Mouse (Mus musculus): ENCODE measurements around the gene Sirt4.

The Sirt4 gene

DNA sequence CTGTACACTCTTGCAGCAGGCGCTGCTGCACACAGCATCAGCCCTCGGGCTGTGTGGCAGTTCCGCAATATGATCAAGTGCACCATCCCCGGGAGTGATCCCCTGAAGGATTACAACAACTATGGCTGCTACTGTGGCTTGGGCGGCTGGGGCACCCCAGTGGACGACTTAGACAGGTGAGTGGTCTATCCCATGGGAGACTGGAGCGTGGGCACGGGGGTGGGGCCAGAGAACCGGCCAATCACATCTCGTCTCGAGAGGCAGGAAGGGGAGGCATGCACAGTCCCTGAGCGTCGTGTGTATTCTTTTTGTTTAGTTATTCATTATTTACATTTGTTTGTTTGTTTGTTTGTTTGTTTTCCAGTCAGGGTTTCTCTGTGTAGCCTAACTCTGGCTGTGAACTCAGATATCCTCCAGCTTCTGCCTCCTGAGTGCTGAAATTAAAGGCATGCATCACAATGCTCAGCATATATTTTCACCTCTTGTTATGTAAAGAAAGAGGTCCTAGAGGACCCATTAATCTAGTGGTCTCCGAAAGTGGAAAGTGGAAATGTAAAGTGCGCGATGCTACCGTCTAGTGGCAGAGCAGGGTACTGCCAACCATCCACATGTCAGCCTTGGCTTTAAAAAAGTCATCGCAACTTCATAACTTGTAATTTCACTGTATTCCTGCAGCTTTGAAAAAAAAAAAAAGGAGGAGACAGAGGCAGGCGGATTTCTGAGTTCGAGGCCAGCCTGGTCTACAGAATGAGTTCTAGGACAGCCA, 13.6 kb downstream of the Sirt4 start:
- DNase-seq (ENCODE audit: low read depth, low spot score): peak; percentile 65

- DNase-seq (ENCODE audit: low read depth, low spot score): no peak
Measured at GRCm38 (mm10) chr5:115469791-115470190, 14.7 kb downstream of the Sirt4 start.

DNA sequence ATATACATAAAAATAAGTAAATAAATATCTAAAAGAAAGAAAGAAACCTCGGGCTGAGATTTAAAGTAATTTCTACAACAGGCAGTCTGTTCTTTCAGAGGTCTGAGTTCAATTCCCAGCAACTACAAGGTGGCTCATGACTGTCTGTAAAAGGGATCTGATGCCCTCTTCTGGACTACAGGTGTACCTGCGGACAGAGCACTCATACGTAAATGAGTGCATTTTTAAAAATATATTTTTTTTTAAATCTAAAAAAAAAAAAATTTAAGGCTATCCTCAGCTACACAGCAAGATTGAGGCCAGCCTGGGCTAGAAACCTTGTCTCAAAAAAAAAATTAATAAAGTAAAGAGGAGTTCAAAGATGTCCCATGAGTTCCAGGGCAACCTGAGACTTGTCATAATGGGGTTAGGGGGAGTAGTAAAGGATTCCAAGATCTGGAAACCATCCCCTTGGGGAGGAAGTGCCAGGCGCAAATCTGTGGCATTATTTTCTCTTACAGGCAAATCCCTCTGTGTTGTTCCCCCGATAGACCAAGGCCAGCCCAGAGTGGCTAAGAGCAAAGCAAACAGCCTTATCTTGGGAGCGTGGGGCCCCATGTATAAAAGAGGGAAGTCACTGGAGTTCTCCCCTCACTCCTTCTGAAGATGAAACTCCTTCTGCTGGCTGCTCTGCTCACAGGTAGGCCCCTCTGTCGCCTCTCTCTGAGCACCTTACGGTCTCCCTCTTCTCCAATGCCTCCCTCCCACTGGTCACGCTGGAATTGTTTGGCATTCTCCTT, 18.7 kb downstream of the Sirt4 start, which contains the start of gene Pla2g1b:
Gene Pla2g1b, plus strand, starts transcription at position 621 of the 779 bp plus-strand sequence.
- DNase-seq (ENCODE audit: low read depth, low spot score): peak; percentile 51

DNA sequence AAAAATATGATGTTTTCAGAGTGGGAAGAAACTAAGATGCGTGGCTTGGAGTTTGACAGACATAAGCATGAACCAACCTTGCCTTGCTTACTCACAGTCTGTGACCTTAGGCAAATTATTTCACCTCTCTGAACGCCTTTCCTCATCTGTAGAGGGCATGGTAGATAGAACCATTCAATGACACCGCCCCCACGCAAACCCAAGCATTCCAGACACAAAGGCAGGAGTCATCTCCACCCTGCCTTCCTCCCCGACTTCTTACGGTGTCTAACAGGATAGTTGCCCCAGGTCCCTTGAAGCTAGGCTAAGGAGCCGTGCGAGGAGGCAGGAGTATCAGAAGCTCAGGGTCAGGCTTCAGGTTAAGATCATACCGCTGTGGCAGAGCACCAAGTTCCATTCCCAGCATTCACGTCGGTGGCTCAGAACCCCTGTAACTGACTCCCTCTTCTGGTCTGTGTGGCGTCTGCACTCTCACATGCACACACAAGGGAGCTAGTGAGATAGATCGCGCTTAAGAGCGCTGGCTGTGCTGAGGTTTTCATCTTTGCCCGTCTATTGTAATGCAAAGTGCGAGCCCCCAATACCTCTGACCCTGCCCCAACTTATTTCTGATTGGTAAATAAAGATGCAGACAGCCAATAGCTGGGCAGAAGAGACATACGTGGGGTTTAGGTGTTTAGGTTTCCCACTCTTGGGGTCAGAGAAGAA, 20.0 kb downstream of the Sirt4 start:
- DNase-seq (ENCODE audit: low read depth, low spot score): no peak

- no peak for DNase-seq (ENCODE audit: low read depth, low spot score)
Measured at GRCm38 (mm10) chr5:115458918-115459317, 25.6 kb downstream of the Sirt4 start.

DNA sequence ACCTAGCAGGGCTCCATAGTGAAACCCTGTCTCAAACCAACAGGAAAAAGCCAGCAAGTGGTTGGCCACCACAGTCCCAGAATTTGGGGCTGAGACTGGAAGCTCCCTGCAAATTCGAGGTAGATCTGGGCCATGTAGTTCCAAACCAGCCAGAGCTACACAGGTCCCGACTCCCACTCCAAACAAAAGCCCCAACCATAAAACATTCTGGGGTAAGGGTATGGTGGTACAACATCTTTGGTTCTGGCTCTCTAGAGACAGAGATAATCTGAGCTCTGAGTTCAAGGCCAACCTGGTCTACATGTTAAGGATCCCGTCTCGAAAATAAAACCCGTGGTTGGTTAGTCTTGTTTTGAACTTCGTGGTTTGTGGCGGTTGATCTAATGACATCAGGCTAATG, 28.7 kb downstream of the Sirt4 start:
- no peak for DNase-seq (ENCODE audit: low read depth, low spot score)

- DNase-seq (ENCODE audit: low read depth, low spot score): no peak
Measured at GRCm38 (mm10) chr5:115454422-115455090, 30.0 kb downstream of the Sirt4 start.

DNA sequence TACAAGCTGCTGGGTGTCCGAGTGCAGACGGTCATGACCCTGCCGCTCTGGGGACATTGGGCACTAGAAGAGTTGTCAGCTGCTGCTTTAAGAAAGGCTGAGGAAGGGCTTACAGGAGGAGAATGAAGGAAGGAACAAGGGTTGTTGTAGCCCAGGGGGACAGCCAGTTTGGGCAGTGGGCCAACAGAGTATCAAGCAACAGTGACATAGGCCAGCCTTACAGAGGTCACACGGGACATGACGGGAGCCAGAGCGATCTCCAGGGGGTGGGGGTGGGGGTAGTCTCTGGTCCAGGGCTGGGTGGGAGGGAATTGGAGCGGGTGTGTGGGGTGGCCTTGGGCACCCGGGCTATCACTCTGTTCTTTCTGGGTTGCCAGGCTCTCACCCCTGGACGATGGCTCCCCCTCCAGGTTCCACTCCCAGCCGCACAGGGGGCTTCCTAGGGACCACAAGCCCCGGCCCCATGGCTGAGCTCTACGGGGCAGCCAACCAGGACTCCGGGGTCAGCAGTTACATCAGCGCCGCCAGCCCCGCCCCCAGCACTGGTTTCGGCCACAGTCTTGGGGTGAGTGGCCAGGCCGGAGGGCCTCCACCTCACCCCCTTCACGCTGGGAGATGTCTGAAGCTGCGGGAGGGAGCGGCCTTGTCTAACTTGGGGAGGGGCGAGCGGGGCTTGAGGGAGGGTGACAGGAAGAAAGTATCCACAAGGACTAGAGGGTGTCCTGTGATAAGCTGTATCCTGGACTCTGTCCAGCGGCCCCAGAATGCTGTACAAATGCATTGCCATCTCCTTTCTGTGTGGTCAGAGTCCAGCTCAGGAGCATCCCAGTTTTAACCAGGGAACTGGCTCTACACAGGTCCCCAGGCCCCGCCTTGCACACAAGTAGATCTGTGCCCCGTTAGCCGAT, 33.9 kb downstream of the Sirt4 start:
- no peak for DNase-seq (ENCODE audit: low read depth, low spot score)

DNA sequence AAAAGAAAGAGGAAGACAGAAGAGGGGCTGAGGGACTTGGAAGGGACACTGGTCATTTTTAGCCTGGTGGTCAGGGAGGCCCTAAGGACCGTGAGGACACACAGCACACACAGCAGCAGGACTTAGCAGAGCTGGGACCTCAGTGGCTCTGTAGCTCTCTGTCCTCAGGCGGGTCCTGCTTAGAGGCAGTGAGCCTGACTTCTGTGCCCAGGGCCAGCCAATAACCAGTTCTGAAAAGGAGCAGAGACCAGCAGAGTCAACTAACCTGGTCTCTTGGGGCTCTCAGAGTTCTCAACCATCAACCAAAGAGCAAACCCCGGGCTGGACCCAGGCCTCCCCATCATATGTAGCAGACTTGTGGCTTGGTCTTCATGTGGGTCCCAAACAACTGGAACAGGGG, 35.3 kb downstream of the Sirt4 start:
- DNase-seq (ENCODE audit: low read depth, low spot score): no peak

DNA sequence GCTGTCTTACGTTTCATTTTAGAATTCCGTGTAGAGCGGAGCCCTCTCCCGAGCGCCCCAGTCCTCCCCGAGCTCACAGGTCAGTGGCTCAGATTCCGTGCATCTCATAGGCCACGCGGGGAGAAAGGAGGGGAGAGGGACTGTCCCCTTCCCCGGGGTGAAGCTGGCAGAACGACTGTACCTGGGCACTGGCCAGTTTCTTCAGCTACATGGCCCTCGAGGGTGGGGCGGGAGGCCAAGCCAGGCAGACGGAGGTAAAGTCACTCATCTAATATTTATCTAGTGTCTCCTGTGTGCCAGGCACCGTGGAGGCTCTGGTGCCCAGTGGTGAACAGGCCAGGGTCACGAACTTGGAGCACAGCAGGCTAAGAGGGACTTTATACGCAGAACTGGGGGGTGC, 37.4 kb downstream of the Sirt4 start:
- DNase-seq (ENCODE audit: low read depth, low spot score): no peak

DNA sequence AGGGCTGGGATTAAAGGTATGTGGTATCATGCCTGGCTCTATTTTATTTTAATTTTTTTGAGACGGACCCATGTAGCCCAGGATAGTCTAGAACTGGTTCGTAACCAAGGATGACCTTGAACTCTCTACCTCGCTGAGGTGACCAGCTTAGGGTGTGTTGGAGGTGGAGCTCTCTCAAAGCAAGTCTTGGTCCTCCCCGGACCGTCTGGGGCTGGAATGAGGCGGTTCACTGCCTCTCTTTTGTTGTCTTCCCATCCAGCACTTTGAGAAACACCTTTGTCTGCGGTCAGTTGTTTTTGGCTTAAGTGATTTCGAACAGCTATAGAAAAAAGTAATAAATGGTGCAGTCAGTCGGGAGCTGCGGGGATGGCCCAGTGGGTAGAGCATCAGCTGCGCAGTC, 40.4 kb downstream of the Sirt4 start:
- no peak for DNase-seq (ENCODE audit: low read depth, low spot score)

- peak; percentile 43 for DNase-seq (ENCODE audit: low read depth, low spot score)
Measured at GRCm38 (mm10) chr5:115442663-115443062, 41.9 kb downstream of the Sirt4 start.

- DNase-seq (ENCODE audit: low read depth, low spot score): peak; percentile 73
Measured at GRCm38 (mm10) chr5:115441205-115441849, 43.2 kb downstream of the Sirt4 start.

GRCm38 (mm10) chr5:115438667-115439066, 45.9 kb downstream of the Sirt4 start:
- DNase-seq (ENCODE audit: low read depth, low spot score): no peak

- DNase-seq (ENCODE audit: low read depth, low spot score): no peak
Measured at GRCm38 (mm10) chr5:115437945-115438315, 46.6 kb downstream of the Sirt4 start.

DNA sequence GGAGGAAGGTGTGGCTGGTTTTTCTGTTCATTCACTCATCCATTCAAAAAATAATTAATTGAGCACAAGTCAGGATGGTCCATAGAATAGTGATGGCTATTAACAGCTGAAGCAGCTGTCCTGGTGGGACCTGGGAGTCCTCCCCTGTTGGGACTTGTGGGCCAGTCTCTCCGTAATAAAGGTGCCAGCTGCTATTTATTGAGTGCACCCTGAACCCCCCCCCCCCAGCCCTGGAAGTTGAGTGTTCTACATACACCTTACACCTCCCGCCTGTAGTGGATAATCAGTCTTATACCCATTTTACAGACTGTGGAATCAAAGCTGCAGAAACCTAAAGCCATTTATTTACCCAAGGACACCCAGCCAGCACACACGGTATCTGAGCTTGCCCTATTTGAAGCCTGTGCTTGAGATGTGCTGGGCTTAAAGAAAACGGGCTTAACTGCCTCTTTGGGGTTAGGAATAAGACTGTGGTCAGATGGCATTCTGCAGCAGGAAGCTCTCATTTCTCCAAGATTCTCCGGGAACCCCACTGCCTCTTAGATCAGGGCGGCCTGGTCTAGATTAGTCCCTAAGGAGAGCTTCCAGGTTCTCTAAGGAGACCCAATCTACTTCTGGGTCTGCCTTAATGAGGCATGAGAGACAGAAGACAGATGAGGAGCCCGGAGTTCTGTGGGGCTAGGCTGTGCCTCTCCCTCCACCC, 47.1 kb downstream of the Sirt4 start:
- DNase-seq (ENCODE audit: low read depth, low spot score): no peak

DNA sequence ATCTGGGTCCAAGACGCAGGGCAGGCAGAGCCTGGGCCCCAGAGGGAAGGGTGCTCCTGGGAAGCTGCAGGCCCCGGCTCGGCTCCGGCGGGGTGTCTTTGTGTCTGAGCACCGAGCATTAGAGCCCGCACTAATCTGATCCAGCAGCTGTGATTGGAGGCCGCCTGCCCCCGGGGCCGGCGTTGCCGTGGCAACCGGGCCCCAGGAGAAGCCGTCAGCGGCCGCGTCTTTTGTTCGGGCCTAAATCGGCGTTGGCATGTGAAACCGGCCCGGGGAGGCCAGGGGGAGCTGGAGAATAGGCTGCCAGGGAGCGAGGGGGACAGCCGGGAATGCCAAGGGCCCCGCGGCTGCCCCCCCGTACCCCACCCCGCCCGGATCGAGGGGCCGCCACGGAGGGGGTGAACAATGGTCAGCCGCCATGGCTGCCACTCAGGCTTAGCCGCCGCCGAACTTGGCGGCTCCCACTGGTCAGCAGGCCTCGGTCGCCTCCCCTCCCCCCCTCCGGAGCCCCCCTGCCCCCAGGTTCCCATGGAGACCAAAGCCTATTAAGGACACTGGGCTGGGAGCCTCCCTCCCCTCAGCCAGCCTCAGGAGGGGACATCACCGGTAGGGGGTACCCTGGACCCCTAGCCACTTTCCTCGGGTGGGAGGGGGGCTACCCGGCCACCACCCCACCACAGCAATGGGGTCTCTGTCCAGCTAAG, 48.0 kb downstream of the Sirt4 start:
- no peak for DNase-seq (ENCODE audit: low read depth, low spot score)

- DNase-seq (ENCODE audit: low read depth, low spot score): no peak
Measured at GRCm38 (mm10) chr5:115435755-115436379, 48.7 kb downstream of the Sirt4 start.

Measured in A20 (cell line).